Comparison of ENCODE assay signal across 14 mouse cellular contexts in genomic region chr13:53755046-53755615, GRCm38 (mm10).
DNase-seq lines count a peak whose midpoint lies in the region; ATAC-seq lines count a peak whose summit lies in the region.
"Had no signal": no experiment of that assay in that cellular context is flagged by ENCODE, and none has a peak within 500 bp of the region (broad histone marks: within the 10 kb centered on the region; RNA-seq: fewer than 3 reads in every experiment).

No protein-coding gene starts in this region.

- peak overlapping the region; percentile 38 for H3K4me2 ChIP-seq in heart, embryonic 15.5 days
- no peak overlapping the region for H3K4me2 ChIP-seq in embryonic facial prominence, embryonic 15.5 days (replicated peaks)
- H3K4me2 ChIP-seq in midbrain, embryonic 16.5 days (ENCODE audit: low read length), result no peak overlapping the region
- H3K4me2 ChIP-seq: lung, embryonic 15.5 days; neural tube, embryonic 13.5 days had no signal

- peak overlapping the region; percentile 57 for H3K27ac ChIP-seq in heart, embryonic 15.5 days
- 0 out of 2 replicates have a peak overlapping the region, but pooled peaks have one; percentile 8 for H3K27ac ChIP-seq in embryonic facial prominence, embryonic 15.5 days (replicated peaks)
- no peak overlapping the region for H3K27ac ChIP-seq in midbrain, embryonic 16.5 days (ENCODE audit: low read length)
- H3K27ac ChIP-seq: lung, embryonic 15.5 days; neural tube, embryonic 13.5 days had no signal

- no peak overlapping the region for H3K9ac ChIP-seq in heart, embryonic 15.5 days
- H3K9ac ChIP-seq in embryonic facial prominence, embryonic 15.5 days, result no peak overlapping the region
- no peak overlapping the region for H3K9ac ChIP-seq in midbrain, embryonic 16.5 days (ENCODE audit: low read depth, low read length)
- H3K9ac ChIP-seq: lung, embryonic 15.5 days; neural tube, embryonic 13.5 days had no signal

- no peaks in the 10 kb centered on the region for H3K9me3 ChIP-seq in heart, embryonic 15.5 days (replicated peaks)
- no peaks in the 10 kb centered on the region for H3K9me3 ChIP-seq in embryonic facial prominence, embryonic 15.5 days (replicated peaks)
- no peaks in the 10 kb centered on the region for H3K9me3 ChIP-seq in midbrain, embryonic 16.5 days (replicated peaks; ENCODE audit: control insufficient read depth, low read length, poor library complexity, severe bottlenecking)
- H3K9me3 ChIP-seq: lung, embryonic 15.5 days; neural tube, embryonic 13.5 days had no signal

- H3K36me3 ChIP-seq in heart, embryonic 15.5 days, result no peaks in the 10 kb centered on the region
- no peaks in the 10 kb centered on the region for H3K36me3 ChIP-seq in embryonic facial prominence, embryonic 15.5 days
- no peaks in the 10 kb centered on the region for H3K36me3 ChIP-seq in midbrain, embryonic 16.5 days (ENCODE audit: control insufficient read depth, insufficient read depth, low read length)
- H3K36me3 ChIP-seq: lung, embryonic 15.5 days; neural tube, embryonic 13.5 days had no signal

- H3K4me1 ChIP-seq in heart, embryonic 15.5 days (replicated peaks), result peaks cover 17% of the 10 kb centered on the region
- peaks cover 27% of the 10 kb centered on the region for H3K4me1 ChIP-seq in embryonic facial prominence, embryonic 15.5 days
- peaks cover 18% of the 10 kb centered on the region for H3K4me1 ChIP-seq in midbrain, embryonic 16.5 days (ENCODE audit: control insufficient read depth, insufficient read depth, low read length)
- H3K4me1 ChIP-seq: lung, embryonic 15.5 days had no signal

- 28% methylated on average over 11 of the region's 11 CpGs for WGBS in heart, embryonic 15.5 days
- 32% methylated on average over 11 of the region's 11 CpGs for WGBS in embryonic facial prominence, embryonic 15.5 days
- 25% methylated on average over 11 of the region's 11 CpGs for whole genome bisulfite sequencing in midbrain, embryonic 16.5 days

- no peak for DNase-seq in heart, postnatal 36 days
- peak; percentile 24 for DNase-seq in embryo, embryonic 9.5 days (ENCODE audit: extremely low spot score)
- DNase-seq in thymus, postnatal 36 days, result no peak
- DNase-seq: adrenal gland, adult 2 months; gastrocnemius, postnatal 36 days; kidney, postnatal 36 days; liver; retina, postnatal 1 day had no signal

- intact Hi-C loops in heart, postnatal 36 days (cut with DNase I), result no loop called here

- peak; percentile 47; the same call in 1 of the 2 replicates for ATAC-seq in heart, embryonic 15.5 days (replicated peaks; ENCODE audit: insufficient number of reproducible peaks, insufficient read depth, low FRiP score, low read depth)
- peak; percentile 63 for ATAC-seq in embryonic facial prominence, embryonic 15.5 days (ENCODE audit: insufficient number of reproducible peaks, low FRiP score, low TSS enrichment, low read depth)
- peak; percentile 66; the same call in 1 of the 2 replicates for ATAC-seq in midbrain, embryonic 16.5 days
- no peak for ATAC-seq in CD4-positive, CD25-positive, alpha-beta regulatory T cell, adult 4 months

- H3K27me3 ChIP-seq in heart, embryonic 15.5 days, result peaks cover 17% of the 10 kb centered on the region
- H3K27me3 ChIP-seq in embryonic facial prominence, embryonic 15.5 days, result peaks cover 24% of the 10 kb centered on the region
- H3K27me3 ChIP-seq in midbrain, embryonic 16.5 days (ENCODE audit: control insufficient read depth, insufficient read depth, low read depth, low read length), result no peaks in the 10 kb centered on the region
- H3K27me3 ChIP-seq: neural tube, embryonic 13.5 days had no signal

- H3K4me3 ChIP-seq in heart, embryonic 15.5 days, result no peak overlapping the region
- H3K4me3 ChIP-seq in embryonic facial prominence, embryonic 15.5 days (replicated peaks), result no peak overlapping the region
- H3K4me3 ChIP-seq in midbrain, embryonic 16.5 days (ENCODE audit: low read depth, low read length), result no peak overlapping the region
- H3K4me3 ChIP-seq: lung, embryonic 15.5 days; neural tube, embryonic 13.5 days had no signal
